Mouse (Mus musculus) lung, adult 2 months (tissue): ENCODE measurements around the gene Rpn1. TPM values are rescaled to one million over a fixed set of nuclear protein-coding genes. Genes with fewer than 3 reads are reported as not detected.
A peak's percentile ranks its signal among the peaks of the same experiment; 100 is the strongest.

Experiments used
- DNase-seq: peaks from one replicate; pipeline ENCODE4 v3.0.0; 2022
- H3K4me1 ChIP-seq: fragments of 200-500 bp; 2 replicates; pipeline ENCODE4 v1.6.1; 2011; ENCODE audit warnings: low read length; ENCODE audit not compliant: control insufficient read depth, insufficient read depth
- H3K4me3 ChIP-seq: fragments of 200-500 bp; replicated peaks from 2 replicates; pipeline ENCODE3; 2011; ENCODE audit warnings: low read depth, mild to moderate bottlenecking, control low read depth, low read length; ENCODE audit errors: extremely low read depth
- CTCF ChIP-seq: fragments of 200-500 bp; IDR thresholded peaks from 2 replicates; pipeline ENCODE4 v1.5.1; 2011; ENCODE audit warnings: mild to moderate bottlenecking, low read length, control low read depth; ENCODE audit not compliant: insufficient read depth
- POLR2A ChIP-seq: fragments of 200-500 bp; IDR thresholded peaks from 2 replicates; pipeline ENCODE4 v1.6.1; 2011; ENCODE audit warnings: low read depth, mild to moderate bottlenecking, control low read depth, low read length, borderline replicate concordance; ENCODE audit errors: extremely low read depth
- WGBS: fragments of 180-500 bp; shearing (Covaris S2); methylation state at CpG from one replicate; pipeline ENCODE4 v1.1.7; 2018; 5-methylcytosine and 5-hydroxymethylcytosine counted together
- polyA plus RNA-seq: library from polyadenylated mRNA; depleted of rRNA; stranded (reverse); fragments of >200 nt; gene quantifications from 2 replicates; pipeline ENCODE4 v1.2.3, GENCODE M21; 2012; rRNA removed

The Rpn1 gene
- polyA plus RNA-seq, 1 experiment, result 179 TPM

GRCm38 (mm10) chr6:88152127-88152705 is 67.9 kb downstream of the Rpn1 start:
- peak; percentile 48 for DNase-seq
- TF ChIP-seq POLR2A (peak; percentile 60; the same call in 1 of the 2 replicates), CTCF (no peak)
- Histone ChIP-seq H3K4me1 (peaks cover 9% of the 10 kb centered on the region), H3K4me3 (peak overlapping the region; percentile 67)
- 35% methylated on average over 14 of the region's 14 CpGs for WGBS

- no peak for DNase-seq
- no peak for TF ChIP-seq CTCF
- TF ChIP-seq POLR2A, result peak; percentile 47; the same call in 1 of the 2 replicates
- 57% methylated on average over 6 of the region's 6 CpGs for WGBS
- Histone ChIP-seq H3K4me3 (peak overlapping the region; percentile 41), H3K4me1 (peaks cover 9% of the 10 kb centered on the region)
Observed at GRCm38 (mm10) chr6:88152979-88153378, 68.7 kb downstream of the Rpn1 start.

Other genes with a start within 250 kb of the Rpn1 start
- 0.47 and 0.68 TPM in 2 replicates for gene Gm45140, start 248.7 kb upstream of the Rpn1 start, polyA plus RNA-seq
- gene Isy1, start 245.7 kb upstream of the Rpn1 start, polyA plus RNA-seq, result 21.2 and 21.4 TPM in 2 replicates
- 140 and 217 TPM in 2 replicates for gene Cnbp, start 233.4 kb upstream of the Rpn1 start, polyA plus RNA-seq
- 36.4 and 56.2 TPM in 2 replicates for gene Copg1, start 196.7 kb upstream of the Rpn1 start, polyA plus RNA-seq
- gene Hmces, start 170.5 kb upstream of the Rpn1 start, polyA plus RNA-seq, result 15.2 and 15.7 TPM in 2 replicates
- gene H1fx, start 102.8 kb upstream of the Rpn1 start, polyA plus RNA-seq, result 4.1 and 5.3 TPM in 2 replicates
- gene Rab7, start 39.2 kb upstream of the Rpn1 start, polyA plus RNA-seq, result 160 and 241 TPM in 2 replicates
- 184 and 333 TPM in 2 replicates for gene Gata2, start 109.4 kb downstream of the Rpn1 start, polyA plus RNA-seq
- not detected in 2 replicates for gene Dnajb8, start 137.8 kb downstream of the Rpn1 start, polyA plus RNA-seq